Mouse (Mus musculus) erythroblast, embryonic 14.5 days (primary cell): ENCODE measurements around the gene Gm9780. TPM values are rescaled to one million over a fixed set of nuclear protein-coding genes. Genes with fewer than 3 reads are reported as not detected.
"Not testable (repeated sequence)": the region's sequence is repeated elsewhere in the genome, so short reads cannot be mapped to it uniquely, and the experiment has no call there.

ENCODE experiments used
- H3K27me3 ChIP-seq: 2 replicates; pipeline ENCODE4 v1.6.1; 2012; ENCODE audit warnings: inconsistent platforms; ENCODE audit not compliant: control insufficient read depth
- H3K36me3 ChIP-seq: 2 replicates; pipeline ENCODE4 v1.6.1; 2012; ENCODE audit warnings: mild to moderate bottlenecking, inconsistent platforms; ENCODE audit not compliant: control insufficient read depth
- H3K4me1 ChIP-seq: 2 replicates; pipeline ENCODE4 v1.6.1; 2012; ENCODE audit warnings: inconsistent platforms; ENCODE audit not compliant: control insufficient read depth
- H3K4me3 ChIP-seq: replicated peaks from 2 replicates; pipeline ENCODE3; 2012; ENCODE audit warnings: moderate library complexity, mild to moderate bottlenecking, inconsistent platforms
- H3K9me3 ChIP-seq: 2 replicates; pipeline ENCODE4 v1.6.1; 2012; ENCODE audit warnings: low read length, inconsistent platforms, mixed read lengths; ENCODE audit not compliant: control insufficient read depth
- polyA plus RNA-seq: library from polyadenylated mRNA; stranded (reverse); fragments of >175 nt; gene quantifications from 2 replicates; pipeline ENCODE4 v1.2.3, GENCODE M21; 2012

Gm9780 gene
- not detected in 2 replicates for polyA plus RNA-seq

DNA sequence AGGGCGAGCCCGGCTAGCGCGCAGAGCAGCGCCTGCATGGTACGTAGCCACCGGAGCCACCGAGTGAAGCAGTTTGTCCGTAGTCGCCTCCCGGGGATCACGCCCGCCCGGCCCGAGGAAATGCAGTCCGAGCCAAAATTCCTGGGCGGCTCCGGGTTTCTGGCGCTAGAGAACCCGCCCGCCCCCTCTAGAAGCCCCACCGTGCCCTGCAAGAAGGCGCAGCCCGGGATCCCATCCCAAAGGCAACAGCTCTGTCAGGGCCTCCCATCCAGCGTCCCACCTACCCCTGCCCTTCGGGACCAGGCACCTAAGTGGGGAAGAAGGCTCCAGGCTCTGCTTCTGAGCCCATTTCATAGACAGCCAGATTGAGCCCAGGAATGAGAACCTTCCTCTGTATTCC is at the start of gene Gm9780:
Gm9780 (minus strand) TSS at position 101 of the 400 bp plus-strand sequence.
- not testable (repeated sequence) for H3K4me3 ChIP-seq, H3K27me3 ChIP-seq, H3K9me3 ChIP-seq, H3K4me1 ChIP-seq, H3K36me3 ChIP-seq

GRCm38 (mm10) chr14:26081997-26082396 is 39.5 kb upstream of the Gm9780 start, which contains the start of gene Cphx3:
Cphx3 (plus strand) TSS chr14:26082297.
- H3K4me1 ChIP-seq, H3K27me3 ChIP-seq, H3K4me3 ChIP-seq, H3K9me3 ChIP-seq, H3K36me3 ChIP-seq: not testable (repeated sequence)

- H3K4me1 ChIP-seq, H3K4me3 ChIP-seq, H3K9me3 ChIP-seq, H3K27me3 ChIP-seq, H3K36me3 ChIP-seq: not testable (repeated sequence)
Observed at GRCm38 (mm10) chr14:26081216-26081615, 38.7 kb upstream of the Gm9780 start, which contains the start of gene Cphx2. Cphx2 (plus strand) TSS chr14:26081516.

DNA sequence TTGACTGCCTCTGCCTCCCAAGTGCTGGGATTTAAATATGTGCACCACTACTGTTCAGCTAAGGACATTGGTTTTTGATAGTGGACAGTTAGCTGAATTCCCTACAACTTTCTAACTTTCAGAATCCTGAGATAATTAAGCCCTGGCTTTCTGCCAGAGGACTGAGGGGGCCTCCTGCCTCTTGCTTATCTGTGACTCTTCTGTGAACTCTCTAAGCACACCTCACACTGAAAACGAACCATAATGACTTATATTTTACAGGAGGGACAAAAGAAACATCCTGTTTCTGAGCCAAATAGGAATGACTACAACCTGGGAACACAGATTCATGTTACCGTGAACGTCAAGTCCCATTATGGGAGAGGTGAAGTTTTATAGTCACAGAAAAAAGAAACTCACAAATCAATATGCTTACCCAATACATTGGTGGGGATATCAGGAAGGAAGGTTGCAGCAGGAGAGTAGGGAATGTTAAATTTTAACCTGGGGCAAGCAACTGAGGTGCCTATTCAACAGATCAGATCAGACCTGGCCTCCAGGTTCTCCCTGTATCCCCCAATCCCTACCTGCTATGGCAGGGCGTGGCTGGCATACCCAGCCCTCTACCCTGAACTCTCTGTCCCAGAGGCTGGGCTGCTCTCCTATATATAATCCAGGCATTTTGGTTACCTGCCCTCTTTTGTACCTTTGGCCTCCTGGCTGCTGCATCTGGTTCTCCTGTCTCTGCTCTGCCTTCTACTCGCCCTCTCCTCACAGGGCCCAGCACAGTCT is 34.3 kb upstream of the Gm9780 start:
- not testable (repeated sequence) for H3K9me3 ChIP-seq, H3K36me3 ChIP-seq, H3K4me1 ChIP-seq, H3K4me3 ChIP-seq, H3K27me3 ChIP-seq

DNA sequence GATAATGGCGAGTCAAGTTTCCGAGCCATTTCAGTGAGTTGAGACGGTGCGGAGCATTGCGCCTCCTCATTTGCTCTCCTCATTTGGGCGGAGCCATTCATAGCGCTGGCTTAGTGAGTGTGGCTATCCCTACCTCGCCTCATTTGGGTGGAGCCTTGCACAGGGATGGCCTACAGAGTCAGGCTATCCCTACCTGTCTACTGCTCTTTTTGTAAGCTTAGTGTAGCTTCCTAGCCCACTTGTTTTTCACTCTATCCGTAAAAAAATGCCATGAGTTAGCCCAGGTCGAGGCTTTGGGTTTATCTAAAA is 24.8 kb upstream of the Gm9780 start, which contains the start of gene Tmem254c:
Tmem254c (minus strand) TSS at position 31 of the 309 bp plus-strand sequence.
- not testable (repeated sequence) for H3K4me1 ChIP-seq, H3K9me3 ChIP-seq, H3K4me3 ChIP-seq, H3K27me3 ChIP-seq, H3K36me3 ChIP-seq

DNA sequence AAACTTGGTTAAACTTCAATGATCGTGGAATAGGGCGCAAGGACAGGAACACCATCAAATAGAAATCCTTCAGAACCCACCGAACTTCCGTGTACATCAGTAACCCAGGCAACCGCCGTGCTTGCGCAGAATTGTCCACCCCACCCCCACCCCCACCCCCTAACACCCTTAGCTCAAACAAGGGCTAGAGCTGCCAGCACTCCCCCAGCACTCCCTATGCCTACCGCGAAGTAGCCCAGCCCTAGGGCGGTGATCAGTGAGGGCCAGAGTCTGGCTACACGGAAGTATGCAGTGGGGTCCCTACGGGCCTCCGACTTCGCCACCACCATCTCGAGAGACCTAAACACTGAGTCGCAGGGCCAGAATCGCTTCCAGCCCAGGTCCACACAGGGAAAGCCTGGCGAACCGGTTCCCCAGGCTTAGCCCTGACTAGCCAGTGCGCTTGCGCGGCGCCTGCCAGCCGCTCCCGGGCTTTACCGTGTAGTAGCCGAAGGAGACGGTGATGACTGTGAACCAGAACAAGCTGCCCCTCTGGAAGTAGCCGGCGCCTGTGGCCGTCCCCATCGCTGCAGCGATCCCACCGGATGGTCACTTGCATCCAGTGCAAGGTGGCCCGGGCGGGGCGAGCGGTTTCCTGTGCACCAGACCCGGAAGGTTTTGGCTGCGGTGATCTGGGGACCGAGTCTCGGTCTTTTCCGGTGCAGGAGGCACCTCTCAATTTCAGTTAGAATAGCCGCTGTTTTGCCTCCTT is 24.2 kb upstream of the Gm9780 start:
- H3K36me3 ChIP-seq, H3K9me3 ChIP-seq, H3K4me3 ChIP-seq, H3K4me1 ChIP-seq, H3K27me3 ChIP-seq: not testable (repeated sequence)

GRCm38 (mm10) chr14:26059362-26059761 is 16.9 kb upstream of the Gm9780 start:
- not testable (repeated sequence) for H3K4me1 ChIP-seq, H3K9me3 ChIP-seq, H3K27me3 ChIP-seq, H3K4me3 ChIP-seq, H3K36me3 ChIP-seq

- H3K9me3 ChIP-seq, H3K4me1 ChIP-seq, H3K36me3 ChIP-seq, H3K27me3 ChIP-seq, H3K4me3 ChIP-seq: not testable (repeated sequence)
Observed at GRCm38 (mm10) chr14:26058184-26058583, 15.7 kb upstream of the Gm9780 start.

DNA sequence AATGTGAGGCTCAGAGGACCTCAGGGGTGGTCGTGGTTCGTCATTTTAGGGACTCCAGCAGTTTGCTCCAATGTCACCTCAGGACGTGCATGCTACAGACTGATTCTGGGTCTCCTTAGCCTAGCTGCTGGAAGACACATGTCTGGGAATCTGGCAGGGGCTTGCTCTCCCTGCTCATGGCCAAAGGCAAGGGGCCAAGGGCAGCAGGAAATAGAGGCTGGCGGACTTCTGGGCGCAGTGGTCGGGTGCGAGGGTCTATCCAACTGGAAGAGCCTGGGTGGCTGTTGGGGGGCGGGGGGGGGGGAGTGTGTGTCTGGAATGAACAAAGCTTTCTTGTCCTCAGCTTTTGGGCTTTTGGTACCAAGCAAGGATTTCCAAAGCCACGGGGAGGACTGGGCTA is 6.3 kb upstream of the Gm9780 start:
- H3K4me1 ChIP-seq, H3K4me3 ChIP-seq, H3K27me3 ChIP-seq, H3K36me3 ChIP-seq, H3K9me3 ChIP-seq: not testable (repeated sequence)

DNA sequence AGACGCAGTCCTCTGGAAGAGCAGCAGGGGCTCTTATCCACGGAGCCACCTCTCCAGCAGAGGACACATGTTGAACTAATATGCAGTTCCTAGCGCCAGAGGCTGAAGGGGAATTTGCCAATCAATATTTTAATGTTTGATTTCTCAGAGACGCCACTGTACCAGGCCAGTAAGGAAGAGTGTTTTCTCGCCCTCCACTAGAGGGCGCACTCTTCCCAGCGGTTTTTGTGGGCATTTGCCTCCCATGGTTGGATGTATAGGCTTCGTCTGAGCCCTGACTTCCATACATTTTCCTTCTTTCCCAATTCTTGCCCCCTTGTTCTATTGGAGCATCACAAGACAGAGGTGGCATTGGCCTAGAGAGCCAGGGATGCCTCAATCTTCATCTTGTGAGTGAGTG is 4.5 kb upstream of the Gm9780 start:
- H3K4me1 ChIP-seq, H3K27me3 ChIP-seq, H3K4me3 ChIP-seq, H3K9me3 ChIP-seq, H3K36me3 ChIP-seq: not testable (repeated sequence)

DNA sequence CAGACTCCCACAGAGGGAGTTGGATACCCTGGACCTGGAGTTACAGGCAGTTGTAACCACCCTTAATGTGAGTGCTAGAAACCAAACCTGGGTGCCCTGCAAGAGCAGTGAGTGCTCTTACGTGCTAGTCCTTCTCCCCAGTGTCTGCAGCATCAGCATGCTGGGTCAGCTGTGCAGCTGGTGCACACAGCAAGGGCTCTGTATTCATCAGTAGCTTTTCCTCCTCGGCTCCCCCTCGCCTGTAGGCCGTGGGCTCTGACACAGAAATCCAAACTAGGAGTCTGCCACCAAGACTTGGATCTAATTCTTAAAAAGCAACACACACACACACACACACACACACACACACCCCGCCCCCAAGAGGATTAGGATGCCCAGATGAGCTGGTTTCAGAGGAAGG is 2.5 kb upstream of the Gm9780 start:
- not testable (repeated sequence) for H3K4me3 ChIP-seq, H3K27me3 ChIP-seq, H3K9me3 ChIP-seq, H3K4me1 ChIP-seq, H3K36me3 ChIP-seq

DNA sequence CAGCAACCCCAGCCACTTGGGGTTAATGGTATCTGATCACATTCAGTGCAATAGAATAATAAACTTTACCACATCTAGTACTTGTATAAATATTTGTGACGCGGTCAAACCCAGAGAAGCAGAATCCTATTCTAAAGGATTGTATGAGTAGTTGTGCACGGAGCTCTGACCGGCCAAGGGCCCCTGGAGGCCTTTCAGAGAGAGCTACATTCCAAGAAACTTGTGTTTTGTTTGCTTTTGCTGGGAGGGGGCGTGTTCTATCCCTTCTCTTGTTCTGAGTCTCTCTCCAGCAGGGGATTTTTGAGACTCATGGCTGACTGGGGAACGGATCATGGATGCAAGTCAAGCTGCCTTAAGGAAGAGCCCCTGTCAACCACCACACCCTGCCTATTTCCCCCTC is 7.1 kb downstream of the Gm9780 start:
- H3K27me3 ChIP-seq, H3K4me1 ChIP-seq, H3K9me3 ChIP-seq, H3K36me3 ChIP-seq, H3K4me3 ChIP-seq: not testable (repeated sequence)

DNA sequence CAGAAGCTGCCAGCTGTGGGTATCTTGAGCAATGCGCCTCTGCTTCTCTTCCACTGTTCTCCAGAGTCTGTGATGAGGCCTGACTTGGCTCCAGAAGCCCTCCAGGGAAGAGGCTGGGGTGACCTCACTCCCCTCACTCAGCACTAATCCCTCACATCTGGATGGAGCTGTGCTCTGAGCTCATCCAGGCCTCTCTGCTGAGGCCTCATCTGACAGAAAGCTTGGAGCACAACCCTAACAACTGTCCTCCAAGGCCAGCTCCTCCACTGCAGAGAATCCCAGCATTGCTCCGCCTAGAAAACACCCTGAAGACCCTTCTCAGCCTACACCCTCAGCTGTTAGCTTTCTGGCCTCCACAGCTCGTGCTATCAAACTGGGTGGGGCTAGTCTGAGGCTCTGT is 8.1 kb downstream of the Gm9780 start:
- not testable (repeated sequence) for H3K4me3 ChIP-seq, H3K9me3 ChIP-seq, H3K36me3 ChIP-seq, H3K4me1 ChIP-seq, H3K27me3 ChIP-seq

GRCm38 (mm10) chr14:26025653-26026052 is 16.9 kb downstream of the Gm9780 start:
- H3K27me3 ChIP-seq, H3K4me1 ChIP-seq, H3K36me3 ChIP-seq: not testable (repeated sequence)

DNA sequence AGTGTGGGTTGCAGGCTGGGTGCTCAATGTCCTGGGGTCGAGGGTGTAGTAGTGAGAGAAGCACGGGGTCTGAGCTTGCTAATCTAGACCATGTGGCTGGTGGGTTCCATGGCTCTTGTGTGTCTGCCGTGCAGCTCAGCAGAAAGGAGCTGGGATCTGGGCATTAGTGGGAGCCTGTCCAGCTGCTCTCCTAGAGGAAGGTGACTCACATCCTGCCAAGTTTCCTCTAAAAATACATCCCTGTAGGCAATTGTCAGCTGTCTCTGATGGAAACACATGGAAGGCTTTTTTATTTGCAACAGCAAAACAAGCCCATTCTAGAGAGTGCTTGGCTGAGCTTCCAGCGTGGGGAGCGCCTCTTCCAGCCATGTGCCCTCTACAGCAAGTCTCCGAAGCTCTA is 19.7 kb downstream of the Gm9780 start:
- not testable (repeated sequence) for H3K36me3 ChIP-seq, H3K9me3 ChIP-seq, H3K4me1 ChIP-seq, H3K27me3 ChIP-seq, H3K4me3 ChIP-seq

More at GRCm38 (mm10) chr14:26025653-26026052, 16.9 kb downstream of the Gm9780 start:
- not testable (repeated sequence) for H3K9me3 ChIP-seq, H3K4me3 ChIP-seq
